Mouse (Mus musculus) retina, embryonic 14.5 days (tissue): Measurements from ENCODE around the gene Olfr742.

Experiments
- DNase-seq: peaks from one replicate; pipeline ENCODE4 v3.0.0-alpha.2; 2015; ENCODE audit warnings: low spot score

The Olfr742 gene

GRCm38 (mm10) chr14:50503300-50503699 lies at the start of gene Olfr742:
Olfr742 (plus strand) TSS chr14:50503600.
- DNase-seq = no peak

GRCm38 (mm10) chr14:50472438-50472837 lies 31.0 kb upstream of the Olfr742 start, which contains the start of gene Olfr741:
Olfr741 (plus strand) TSS chr14:50472738.
- no peak for DNase-seq

- no peak for DNase-seq
Measured at GRCm38 (mm10) chr14:50478406-50478805, 25.0 kb upstream of the Olfr742 start.

- no peak for DNase-seq
Measured at GRCm38 (mm10) chr14:50521539-50521938, 18.1 kb downstream of the Olfr742 start, which contains the start of gene Olfr743. Olfr743 (plus strand) TSS chr14:50521839.

- DNase-seq = no peak
Measured at GRCm38 (mm10) chr14:50552734-50553133, 49.3 kb downstream of the Olfr742 start.
